Mouse (Mus musculus) midbrain, embryonic 14.5 days (tissue): ENCODE measurements around the gene Rcan1. TPM values are rescaled to one million over a fixed set of nuclear protein-coding genes. Genes with fewer than 3 reads are reported as not detected.

Experiments
- ATAC-seq: fragments of 200-750 bp; cut with Nextera tagmentation; 2 replicates; pipeline ENCODE4 v1.8.0; 2017; ENCODE audit warnings: moderate number of reproducible peaks, moderate library complexity; ENCODE audit not compliant: low FRiP score, low TSS enrichment
- DNase-seq: peaks from one replicate; pipeline ENCODE4 v3.0.0-alpha.2; 2015
- H3K27ac ChIP-seq: fragments of 300-500 bp; sonication (generic); replicated peaks from 2 replicates; pipeline ENCODE4 v1.5.1; 2014; ENCODE audit warnings: mild to moderate bottlenecking, low read depth, low read length, moderate library complexity
- H3K27me3 ChIP-seq: fragments of 300-500 bp; sonication (generic); 2 replicates; pipeline ENCODE4 v1.6.1; 2014; ENCODE audit warnings: low read length, control low read depth, mixed read lengths; ENCODE audit not compliant: control insufficient read depth, insufficient read depth
- H3K36me3 ChIP-seq: fragments of 300-500 bp; sonication (generic); 2 replicates; pipeline ENCODE4 v1.6.1; 2014; ENCODE audit warnings: low read length, control low read depth; ENCODE audit not compliant: control insufficient read depth, insufficient read depth
- H3K4me1 ChIP-seq: fragments of 300-500 bp; sonication (generic); 2 replicates; pipeline ENCODE4 v1.6.1; 2014; ENCODE audit warnings: mild to moderate bottlenecking, antibody characterized with exemption, low read length, control low read depth; ENCODE audit not compliant: control insufficient read depth, insufficient read depth
- H3K4me2 ChIP-seq: fragments of 300-500 bp; sonication (generic); 2 replicates; pipeline ENCODE4 v1.6.1; 2014; ENCODE audit warnings: mild to moderate bottlenecking, low read length, moderate library complexity
- H3K4me3 ChIP-seq: fragments of 300-500 bp; sonication (generic); replicated peaks from 2 replicates; pipeline ENCODE4 v1.5.1; 2014; ENCODE audit warnings: low read depth, low read length
- H3K9ac ChIP-seq: fragments of 300-500 bp; sonication (generic); replicated peaks from 2 replicates; pipeline ENCODE4 v1.6.1; 2014; ENCODE audit warnings: mild to moderate bottlenecking, low read length, moderate library complexity
- H3K9me3 ChIP-seq: fragments of 300-500 bp; sonication (generic); 2 replicates; pipeline ENCODE4 v1.6.1; 2016; ENCODE audit warnings: low read length, control low read depth, mixed read lengths; ENCODE audit not compliant: control insufficient read depth
- WGBS: fragments of 180-500 bp; shearing (Covaris S2); extraction: QIAGEN DNeasy Blood & Tissue Kit; methylation state at CpG from one replicate; pipeline ENCODE4 v1.1.7; 2014; 5-methylcytosine and 5-hydroxymethylcytosine counted together
- polyA plus RNA-seq: library from polyadenylated mRNA; unstranded; fragments of >200 nt; fragmentation: Nextera tagmentation; extraction: Ambion mirVana; gene quantifications from 2 replicates; pipeline ENCODE4 v1.2.1, GENCODE M21; 2014

Rcan1 gene
- polyA plus RNA-seq, 1 experiment from 2014 or later = 71.1 TPM

- H3K9me3 ChIP-seq = peaks cover 2% of the 10 kb centered on the region; the same call in 1 of the 2 replicates
- no peak within 1 kb of the TSS for H3K9ac ChIP-seq
- H3K4me3 ChIP-seq = no peak within 1 kb of the TSS
- no peak for DNase-seq
- WGBS = 84% methylated on average over 5 of the region's 5 CpGs
- H3K4me1 ChIP-seq = no peaks in the 10 kb centered on the region
- no peak within 1 kb of the TSS for H3K27ac ChIP-seq
- H3K27me3 ChIP-seq = no peaks in the 10 kb centered on the region
- no peak within 1 kb of the TSS for H3K4me2 ChIP-seq
- H3K36me3 ChIP-seq = no peaks in the 10 kb centered on the region
- ATAC-seq = no peak
Observed at GRCm38 (mm10) chr16:92485436-92485835, 14.8 kb upstream of the Rcan1 start, which contains the start of gene Clic6. Clic6 (plus strand) TSS chr16:92485736.

DNA sequence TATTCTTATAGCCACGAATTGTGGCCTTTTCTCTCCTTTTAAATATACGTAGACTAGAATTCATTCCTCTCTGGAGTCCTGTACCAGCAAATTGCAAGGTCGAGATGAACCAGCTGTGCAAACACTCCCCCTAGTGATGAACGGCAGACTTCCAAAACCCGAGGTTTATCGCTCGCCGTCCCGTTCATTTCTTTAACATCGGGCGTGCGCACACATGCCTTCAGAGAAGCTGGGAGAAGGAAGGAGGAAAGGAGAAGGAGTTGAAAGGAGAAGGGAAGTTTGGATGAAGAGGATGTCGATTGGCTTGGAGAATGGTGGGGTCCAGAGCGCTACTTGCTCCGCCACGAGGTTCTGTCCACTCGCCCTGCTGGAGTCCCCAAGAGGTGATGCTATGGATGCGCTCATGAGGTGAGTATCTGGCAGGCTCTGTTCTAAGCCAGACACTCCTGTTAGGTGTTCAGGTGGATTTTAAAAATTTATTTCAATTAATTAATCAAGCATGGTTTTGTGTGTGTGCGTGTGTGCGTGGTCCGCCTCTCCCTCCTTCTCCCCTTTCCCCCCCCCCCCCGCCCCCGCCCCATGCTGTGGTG, 8.0 kb upstream of the Rcan1 start:
- no peak overlapping the region for H3K9ac ChIP-seq
- H3K4me1 ChIP-seq = no peaks in the 10 kb centered on the region
- DNase-seq (peak; percentile 90), ATAC-seq (no peak)
- H3K27ac ChIP-seq = no peak overlapping the region
- H3K9me3 ChIP-seq = no peaks in the 10 kb centered on the region
- peak overlapping the region; percentile 49 for H3K4me2 ChIP-seq
- H3K27me3 ChIP-seq = no peaks in the 10 kb centered on the region
- H3K4me3 ChIP-seq = peak overlapping the region; percentile 23; the same call in 1 of the 2 replicates
- 10% methylated on average over 22 of the region's 23 CpGs for WGBS
- H3K36me3 ChIP-seq = no peaks in the 10 kb centered on the region

DNA sequence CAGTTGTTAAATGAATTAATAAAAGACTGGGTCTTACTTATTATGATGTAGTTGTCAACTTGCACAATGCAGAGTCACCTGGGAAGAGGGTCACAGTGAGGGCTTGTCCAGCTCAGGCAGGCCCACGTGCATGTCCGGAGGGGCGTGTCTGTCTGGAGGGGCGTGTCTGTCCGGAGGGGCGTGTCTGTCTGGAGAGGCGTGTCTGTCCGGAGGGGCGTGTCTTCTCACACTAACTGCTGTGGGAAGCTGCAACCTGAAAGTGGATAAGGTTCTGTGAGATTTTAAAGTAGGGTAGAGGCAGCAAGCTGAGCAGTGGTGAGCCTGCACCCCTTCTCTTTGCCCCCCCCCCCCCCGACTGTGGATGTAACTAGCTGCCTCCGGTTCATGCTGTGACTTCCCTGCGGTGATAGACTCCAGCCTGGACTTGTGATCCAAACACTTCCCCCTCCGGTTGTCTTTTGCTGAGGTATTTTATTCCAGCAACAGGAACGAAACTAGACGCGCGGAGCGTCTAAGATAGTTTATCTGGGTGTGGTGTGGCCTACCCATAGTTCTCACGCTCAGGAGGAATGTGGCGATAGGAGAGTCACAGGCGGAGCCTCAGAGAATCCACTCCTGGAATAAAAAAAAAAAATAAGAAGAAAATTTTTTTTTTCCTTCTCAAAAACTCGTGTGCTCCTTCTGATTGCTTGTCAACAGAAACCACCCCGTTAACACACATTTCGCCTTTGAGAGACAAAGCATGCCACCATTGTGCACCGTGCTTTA, 4.6 kb upstream of the Rcan1 start:
- ATAC-seq (no peak), DNase-seq (no peak)
- Histone ChIP-seq H3K4me2 (no peak overlapping the region), H3K27me3 (no peaks in the 10 kb centered on the region), H3K9me3 (no peaks in the 10 kb centered on the region), H3K27ac (no peak overlapping the region), H3K4me3 (no peak overlapping the region), H3K9ac (no peak overlapping the region), H3K4me1 (no peaks in the 10 kb centered on the region), H3K36me3 (no peaks in the 10 kb centered on the region)
- WGBS = 63% methylated on average over 25 of the region's 25 CpGs

DNA sequence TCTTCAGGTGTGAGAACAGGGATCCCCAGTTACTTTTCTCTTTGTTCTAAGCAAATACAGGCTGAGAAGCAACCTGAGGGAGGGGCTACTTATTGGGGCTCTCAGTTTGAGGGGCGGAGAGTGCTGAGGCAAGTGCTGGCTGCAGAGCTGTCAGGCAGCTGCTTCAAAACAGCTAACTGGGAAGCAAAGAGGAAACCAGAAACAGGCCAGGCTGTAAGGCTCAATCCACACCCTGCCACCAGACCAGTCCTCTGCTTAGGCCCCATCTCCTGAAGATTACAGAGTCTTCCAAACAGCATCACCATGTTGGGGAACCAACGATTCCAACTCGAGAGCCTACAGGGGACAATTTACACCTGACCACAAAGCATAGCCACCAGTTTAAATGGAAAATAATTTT, 2.2 kb upstream of the Rcan1 start:
- Histone ChIP-seq H3K4me1 (no peaks in the 10 kb centered on the region), H3K36me3 (no peaks in the 10 kb centered on the region), H3K9ac (no peak overlapping the region), H3K4me3 (no peak overlapping the region), H3K9me3 (no peaks in the 10 kb centered on the region), H3K27ac (no peak overlapping the region), H3K27me3 (no peaks in the 10 kb centered on the region), H3K4me2 (no peak overlapping the region)
- ATAC-seq (no peak), DNase-seq (no peak)
- WGBS = 88% methylated on average over 3 of the region's 3 CpGs

- DNase-seq (no peak), ATAC-seq (no peak)
- no peaks in the 10 kb centered on the region for H3K36me3 ChIP-seq
- WGBS = 75% methylated on average over 14 of the region's 14 CpGs
- H3K4me1 ChIP-seq = peaks cover 13% of the 10 kb centered on the region
- H3K27me3 ChIP-seq = no peaks in the 10 kb centered on the region
- H3K27ac ChIP-seq = no peak overlapping the region
- no peak overlapping the region for H3K9ac ChIP-seq
- H3K4me2 ChIP-seq = no peak overlapping the region
- H3K4me3 ChIP-seq = no peak overlapping the region
- H3K9me3 ChIP-seq = no peaks in the 10 kb centered on the region
Observed at GRCm38 (mm10) chr16:92468459-92468858, 2.2 kb downstream of the Rcan1 start.

DNA sequence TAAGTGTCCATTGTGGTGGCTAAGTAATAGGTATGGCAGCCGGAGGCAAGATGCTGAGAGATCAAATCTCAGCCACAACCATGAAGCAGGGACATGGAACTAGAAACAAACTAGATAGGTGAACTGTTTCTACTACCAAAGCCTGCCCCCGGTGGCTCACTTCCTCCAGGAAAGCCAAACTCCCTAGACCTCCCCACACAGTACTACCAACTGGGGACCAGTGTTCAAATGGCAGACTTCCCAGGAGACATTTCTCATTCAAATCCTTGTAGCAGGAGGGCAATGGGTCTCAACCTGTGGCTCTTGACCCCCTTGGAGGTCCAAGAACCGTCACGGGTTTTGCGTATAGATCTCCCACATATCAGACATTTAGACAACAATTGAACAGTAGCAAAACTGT, 3.6 kb downstream of the Rcan1 start:
- no peaks in the 10 kb centered on the region for H3K9me3 ChIP-seq
- ATAC-seq = no peak
- H3K9ac ChIP-seq = no peak overlapping the region
- H3K27ac ChIP-seq = no peak overlapping the region
- no peak for DNase-seq
- WGBS = 77% methylated on average over 5 of the region's 5 CpGs
- no peaks in the 10 kb centered on the region for H3K27me3 ChIP-seq
- H3K36me3 ChIP-seq = no peaks in the 10 kb centered on the region
- no peak overlapping the region for H3K4me3 ChIP-seq
- H3K4me2 ChIP-seq = no peak overlapping the region
- peaks cover 15% of the 10 kb centered on the region for H3K4me1 ChIP-seq

DNA sequence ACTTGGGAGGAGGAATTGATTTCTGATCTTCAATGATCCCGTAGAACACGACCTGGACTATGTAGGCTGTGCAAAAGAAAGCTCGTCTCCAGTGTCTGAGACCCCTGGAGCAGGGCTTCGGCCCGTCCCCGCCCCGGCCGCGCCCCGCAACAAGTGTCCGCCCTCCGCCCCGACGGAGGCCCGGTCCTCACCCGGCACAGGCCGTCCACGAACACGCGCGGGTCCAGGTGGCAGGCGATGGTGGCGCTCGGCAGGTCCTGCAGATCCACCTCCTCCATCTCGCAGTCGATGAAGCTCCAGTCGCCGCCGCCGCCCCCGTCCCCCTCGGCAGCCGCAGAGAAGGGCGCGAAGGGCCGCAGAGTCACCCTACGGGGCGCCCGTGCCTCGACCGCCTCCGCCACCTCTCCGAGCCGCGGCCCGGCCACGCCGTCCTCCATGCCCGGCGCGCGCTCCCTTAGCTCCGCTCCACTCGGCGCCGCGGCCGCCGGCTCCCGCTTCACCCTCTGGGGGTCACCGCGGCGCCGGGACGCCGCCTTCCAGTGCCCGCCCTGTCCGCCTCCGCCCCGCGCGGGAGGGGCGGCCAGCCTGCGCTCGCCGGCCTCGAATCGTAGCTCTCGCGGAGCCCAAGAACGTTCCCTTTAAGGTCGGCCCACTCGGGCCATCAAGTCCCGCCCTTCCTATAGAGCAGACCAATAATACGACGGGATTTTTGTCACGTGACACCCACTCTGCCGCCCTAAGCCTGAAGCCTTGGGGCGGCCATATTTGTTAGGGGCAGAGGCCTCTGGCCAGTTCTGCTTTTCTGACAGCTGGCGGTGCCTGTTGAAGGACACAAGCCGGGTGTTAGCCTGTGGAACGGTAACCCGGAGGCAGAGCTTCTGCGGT, 4.8 kb downstream of the Rcan1 start:
- under 1% methylated on average over 89 of the region's 94 CpGs for WGBS
- Histone ChIP-seq H3K9ac (peak overlapping the region; percentile 80), H3K27ac (peak overlapping the region; percentile 78), H3K9me3 (no peaks in the 10 kb centered on the region), H3K4me2 (peak overlapping the region; percentile 75), H3K36me3 (no peaks in the 10 kb centered on the region), H3K27me3 (no peaks in the 10 kb centered on the region), H3K4me3 (peak overlapping the region; percentile 86), H3K4me1 (peaks cover 15% of the 10 kb centered on the region)
- ATAC-seq (peak; percentile 99), DNase-seq (peak; percentile 99)

DNA sequence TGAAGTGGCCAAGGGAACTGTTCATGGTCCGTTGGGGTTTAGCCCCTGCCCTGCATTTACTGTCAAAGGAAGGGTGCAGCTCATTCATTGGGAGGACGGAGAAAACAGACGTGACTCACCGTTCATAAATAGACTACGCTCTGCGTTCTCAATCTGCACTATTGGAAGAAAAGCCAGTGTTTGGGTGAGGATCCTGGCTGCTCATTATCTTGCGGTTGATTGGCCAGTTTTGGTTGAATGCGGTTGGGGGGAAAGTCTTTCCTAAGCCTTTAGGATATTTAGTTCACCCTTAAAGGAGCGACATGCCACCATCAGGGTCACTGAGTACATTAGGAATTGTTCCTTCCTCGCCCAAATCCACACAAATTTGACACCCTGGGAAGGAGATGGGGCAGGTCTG, 5.4 kb downstream of the Rcan1 start:
- ATAC-seq = no peak
- no peaks in the 10 kb centered on the region for H3K36me3 ChIP-seq
- 4% methylated on average over 10 of the region's 10 CpGs for WGBS
- peak overlapping the region; percentile 80 for H3K9ac ChIP-seq
- H3K27ac ChIP-seq = no peak overlapping the region; the same call in 1 of the 2 replicates
- peak; percentile 50 for DNase-seq
- peak overlapping the region; percentile 75 for H3K4me2 ChIP-seq
- H3K4me1 ChIP-seq = peaks cover 15% of the 10 kb centered on the region
- H3K27me3 ChIP-seq = no peaks in the 10 kb centered on the region
- H3K4me3 ChIP-seq = peak overlapping the region; percentile 86
- no peaks in the 10 kb centered on the region for H3K9me3 ChIP-seq
